Mouse (Mus musculus) liver, embryonic 14.5 days (tissue): ENCODE measurements around the gene Map4k3.

ENCODE experiments used
- CTCF ChIP-seq: IDR thresholded peaks from 2 replicates; pipeline ENCODE4 v1.5.1; 2016; ENCODE audit warnings: antibody characterized with exemption, low read depth, control low read depth
- EP300 ChIP-seq: IDR thresholded peaks from 2 replicates; pipeline ENCODE4 v1.6.1; 2016; ENCODE audit warnings: antibody characterized with exemption, low read depth

DNA sequence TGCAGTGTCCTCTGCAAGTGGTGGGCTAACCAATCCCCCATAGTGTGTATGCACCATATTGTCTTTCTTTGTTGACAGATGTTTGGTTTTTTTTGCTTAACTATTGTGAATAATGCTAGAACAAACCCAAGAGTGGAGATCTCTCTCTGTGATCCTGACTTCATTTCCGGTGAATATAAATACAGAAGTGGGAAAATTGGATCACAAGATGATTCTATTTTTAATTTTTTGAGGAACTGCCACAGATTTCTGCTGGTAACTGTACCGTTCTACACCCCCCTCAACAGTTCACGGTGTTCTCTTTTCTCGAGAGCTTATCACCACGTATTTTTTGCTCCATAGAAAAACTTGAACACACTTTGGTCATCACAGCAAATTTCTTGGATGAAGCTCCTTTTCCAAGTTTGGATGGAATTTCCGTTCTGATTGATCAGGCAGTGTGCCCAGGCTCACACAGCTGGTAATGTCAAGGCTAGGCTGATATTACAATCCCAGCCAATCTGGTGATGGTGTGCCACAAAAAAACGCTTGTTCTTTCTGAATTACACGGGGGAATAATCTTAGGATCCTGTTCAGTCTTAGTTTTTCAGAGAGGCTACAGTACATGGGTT, 47.0 kb upstream of the Map4k3 start:
- TF ChIP-seq CTCF, result no peak
- no peak for TF ChIP-seq EP300
